Mouse (Mus musculus) intestine, embryonic 14.5 days (tissue): ENCODE results near the gene Fam53a. TPM values are rescaled to one million over a fixed set of nuclear protein-coding genes. Genes with fewer than 3 reads are reported as not detected.

Source experiments
- ATAC-seq: fragments of 200-750 bp; cut with Nextera tagmentation; replicated peaks from 2 replicates; pipeline ENCODE4 v1.8.0; 2017; ENCODE audit warnings: low read depth, moderate number of reproducible peaks, moderate TSS enrichment, moderate library complexity; ENCODE audit not compliant: low FRiP score, low TSS enrichment
- DNase-seq: peaks from one replicate; pipeline ENCODE4 v3.0.0-alpha.2; 2018; ENCODE audit warnings: low spot score
- H3K27ac ChIP-seq: fragments of 300-500 bp; sonication (generic); 2 replicates; pipeline ENCODE4 v1.5.1; 2014; ENCODE audit warnings: low read depth, mild to moderate bottlenecking, control low read depth
- H3K27me3 ChIP-seq: fragments of 300-500 bp; sonication (generic); replicated peaks from 2 replicates; pipeline ENCODE4 v1.6.1; 2014; ENCODE audit warnings: low read length, control low read depth; ENCODE audit not compliant: control insufficient read depth, insufficient read depth
- H3K36me3 ChIP-seq: fragments of 300-500 bp; sonication (generic); 2 replicates; pipeline ENCODE4 v1.6.1; 2014; ENCODE audit warnings: low read length, control low read depth; ENCODE audit not compliant: control insufficient read depth, insufficient read depth
- H3K4me1 ChIP-seq: fragments of 300-500 bp; sonication (generic); replicated peaks from 2 replicates; pipeline ENCODE4 v1.6.1; 2014; ENCODE audit warnings: low read length, control low read depth, mixed read lengths; ENCODE audit not compliant: control insufficient read depth, insufficient read depth
- H3K4me2 ChIP-seq: fragments of 300-500 bp; sonication (generic); 2 replicates; pipeline ENCODE4 v1.6.1; 2014; ENCODE audit warnings: low read length
- H3K4me3 ChIP-seq: fragments of 300-500 bp; sonication (generic); 2 replicates; pipeline ENCODE4 v1.5.1; 2014; ENCODE audit warnings: low read depth, low read length, control low read depth, mixed read lengths
- H3K9ac ChIP-seq: fragments of 300-500 bp; sonication (generic); 2 replicates; pipeline ENCODE4 v1.6.1; 2014; ENCODE audit warnings: mild to moderate bottlenecking, low read length
- H3K9me3 ChIP-seq: fragments of 300-500 bp; sonication (generic); 2 replicates; pipeline ENCODE4 v1.6.1; 2016; ENCODE audit warnings: low read length, control low read depth; ENCODE audit not compliant: control insufficient read depth
- WGBS: fragments of 180-500 bp; shearing (Covaris S2); extraction: QIAGEN DNeasy Blood & Tissue Kit; methylation state at CpG from one replicate; pipeline ENCODE4 v1.1.7; 2014; 5-methylcytosine and 5-hydroxymethylcytosine counted together
- polyA plus RNA-seq: library from polyadenylated mRNA; unstranded; fragments of >200 nt; fragmentation: Nextera tagmentation; extraction: Ambion mirVana; gene quantifications from 2 replicates; pipeline ENCODE4 v1.2.1, GENCODE M21; 2014

Fam53a gene
- polyA plus RNA-seq, 1 experiment from 2014 or later = 69.8 TPM

DNA sequence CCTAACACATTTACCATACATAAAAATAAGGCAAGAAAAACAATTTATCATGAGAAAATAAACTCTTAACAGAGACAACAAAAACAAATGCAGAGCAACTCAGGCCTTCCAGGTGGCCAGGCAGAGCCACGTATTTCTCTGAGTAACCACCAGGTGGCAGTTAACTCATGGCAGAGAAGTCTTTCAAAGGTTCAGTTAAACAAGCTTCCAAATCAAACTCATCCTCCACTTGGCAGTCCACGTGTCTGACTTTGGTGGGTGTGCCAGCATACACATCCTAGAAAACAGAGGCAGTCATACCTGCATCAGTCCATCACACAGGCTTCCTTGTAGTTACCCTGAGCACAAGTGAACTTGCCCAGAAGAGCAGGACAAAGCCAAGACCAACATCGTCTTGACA, 11.2 kb upstream of the Fam53a start:
- WGBS = 37% methylated on average over 3 of the region's 3 CpGs
- H3K9ac ChIP-seq = no peak overlapping the region
- no peaks in the 10 kb centered on the region for H3K4me1 ChIP-seq
- H3K9me3 ChIP-seq = no peaks in the 10 kb centered on the region
- H3K36me3 ChIP-seq = peaks cover 74% of the 10 kb centered on the region
- no peak overlapping the region for H3K4me3 ChIP-seq
- no peak overlapping the region for H3K4me2 ChIP-seq
- DNase-seq = peak; percentile 57
- ATAC-seq = no peak; the same call in 1 of the 2 replicates
- H3K27ac ChIP-seq = no peak overlapping the region
- H3K27me3 ChIP-seq = no peaks in the 10 kb centered on the region

GRCm38 (mm10) chr5:33638826-33639225, 9.4 kb upstream of the Fam53a start:
- Histone ChIP-seq H3K9ac (no peak overlapping the region), H3K27me3 (no peaks in the 10 kb centered on the region), H3K4me3 (no peak overlapping the region), H3K27ac (no peak overlapping the region), H3K36me3 (peaks cover 57% of the 10 kb centered on the region), H3K9me3 (no peaks in the 10 kb centered on the region), H3K4me1 (no peaks in the 10 kb centered on the region), H3K4me2 (no peak overlapping the region)
- 39% methylated on average over 4 of the region's 4 CpGs for WGBS
- DNase-seq (no peak), ATAC-seq (no peak)

GRCm38 (mm10) chr5:33637606-33638350, 8.3 kb upstream of the Fam53a start:
- Histone ChIP-seq H3K4me1 (no peaks in the 10 kb centered on the region), H3K36me3 (peaks cover 47% of the 10 kb centered on the region), H3K9ac (no peak overlapping the region), H3K27me3 (no peaks in the 10 kb centered on the region), H3K27ac (no peak overlapping the region), H3K4me3 (no peak overlapping the region), H3K9me3 (no peaks in the 10 kb centered on the region), H3K4me2 (no peak overlapping the region)
- ATAC-seq (no peak), DNase-seq (no peak)
- WGBS = 74% methylated on average over 3 of the region's 3 CpGs

DNA sequence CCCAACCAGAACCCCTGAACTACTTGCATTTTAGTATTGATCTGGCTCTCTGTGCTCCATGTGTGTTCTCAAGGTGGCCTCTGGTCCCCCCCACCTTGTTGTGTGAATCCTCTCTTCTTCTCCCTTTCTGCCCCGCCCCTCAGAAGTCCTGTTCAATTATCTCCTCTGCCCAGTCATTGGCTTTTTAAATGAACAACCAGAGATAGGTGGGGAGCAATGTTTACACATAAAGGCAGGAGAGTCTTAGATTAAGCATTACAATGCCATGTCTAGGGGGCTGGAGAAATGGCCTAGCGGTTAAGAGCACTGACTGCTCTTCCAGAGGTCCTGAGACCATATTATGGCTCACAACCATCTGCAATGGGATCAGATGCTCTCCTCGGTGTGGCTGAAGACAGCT, 5.9 kb upstream of the Fam53a start:
- 87% methylated on average over 3 of the region's 3 CpGs for WGBS
- Histone ChIP-seq H3K27ac (no peak overlapping the region), H3K9me3 (no peaks in the 10 kb centered on the region), H3K4me2 (no peak overlapping the region), H3K27me3 (no peaks in the 10 kb centered on the region), H3K4me1 (0 out of 2 replicates have a peak, but pooled peaks cover under 1% of the 10 kb centered on the region), H3K9ac (no peak overlapping the region), H3K36me3 (peaks cover 25% of the 10 kb centered on the region), H3K4me3 (no peak overlapping the region)
- ATAC-seq (no peak), DNase-seq (no peak)

GRCm38 (mm10) chr5:33632526-33632925, 3.1 kb upstream of the Fam53a start:
- Histone ChIP-seq H3K9ac (no peak overlapping the region), H3K27me3 (no peaks in the 10 kb centered on the region), H3K4me2 (no peak overlapping the region), H3K9me3 (no peaks in the 10 kb centered on the region), H3K27ac (no peak overlapping the region), H3K4me1 (peaks cover 14% of the 10 kb centered on the region), H3K4me3 (no peak overlapping the region), H3K36me3 (peaks cover 3% of the 10 kb centered on the region)
- no peak for ATAC-seq
- no peak for DNase-seq
- 96% methylated on average over 1 of the region's 1 CpGs for WGBS

GRCm38 (mm10) chr5:33630615-33631014, 1.2 kb upstream of the Fam53a start:
- ATAC-seq (no peak), DNase-seq (no peak)
- no peaks in the 10 kb centered on the region for H3K27me3 ChIP-seq
- H3K4me2 ChIP-seq = peak overlapping the region; percentile 75; the same call in 1 of the 2 replicates
- H3K36me3 ChIP-seq = no peaks in the 10 kb centered on the region; the same call in 1 of the 2 replicates
- H3K9ac ChIP-seq = peak overlapping the region; percentile 51; the same call in 1 of the 2 replicates
- H3K4me3 ChIP-seq = peak overlapping the region; percentile 88; the same call in 1 of the 2 replicates
- WGBS = 65% methylated on average over 4 of the region's 4 CpGs
- H3K27ac ChIP-seq = peak overlapping the region; percentile 47; the same call in 1 of the 2 replicates
- H3K4me1 ChIP-seq = peaks cover 14% of the 10 kb centered on the region
- no peaks in the 10 kb centered on the region for H3K9me3 ChIP-seq

GRCm38 (mm10) chr5:33630061-33630460, 626 bp upstream of the Fam53a start:
- H3K27ac ChIP-seq = peak overlapping the region; percentile 47
- 3% methylated on average over 9 of the region's 9 CpGs for WGBS
- no peak for DNase-seq
- peak overlapping the region; percentile 75 for H3K4me2 ChIP-seq
- peak overlapping the region; percentile 51 for H3K9ac ChIP-seq
- ATAC-seq = peak; percentile 32; the same call in 1 of the 2 replicates
- no peaks in the 10 kb centered on the region for H3K36me3 ChIP-seq
- no peaks in the 10 kb centered on the region for H3K9me3 ChIP-seq
- H3K4me3 ChIP-seq = peak overlapping the region; percentile 88
- H3K4me1 ChIP-seq = peaks cover 14% of the 10 kb centered on the region
- no peaks in the 10 kb centered on the region for H3K27me3 ChIP-seq

- Histone ChIP-seq H3K9ac (peak overlapping the region; percentile 89), H3K4me3 (peak overlapping the region; percentile 88), H3K4me1 (peaks cover 14% of the 10 kb centered on the region), H3K27ac (peak overlapping the region; percentile 84), H3K9me3 (no peaks in the 10 kb centered on the region), H3K36me3 (no peaks in the 10 kb centered on the region), H3K27me3 (no peaks in the 10 kb centered on the region), H3K4me2 (peak overlapping the region; percentile 90)
- WGBS = under 1% methylated on average over 24 of the region's 24 CpGs
- ATAC-seq (no peak; the same call in 1 of the 2 replicates), DNase-seq (peak; percentile 85)
These were observed 575 bp downstream of the Fam53a start for GRCm38 (mm10) chr5:33628820-33629300.
